Mouse (Mus musculus): ENCODE measurements at regions not wholly inside any gene's neighbourhood (a gene's known extent, or its start where the extent isn't known, plus 50 kb on each side); places are given as distances from the start of the nearest gene placed in this dataset.

DNA sequence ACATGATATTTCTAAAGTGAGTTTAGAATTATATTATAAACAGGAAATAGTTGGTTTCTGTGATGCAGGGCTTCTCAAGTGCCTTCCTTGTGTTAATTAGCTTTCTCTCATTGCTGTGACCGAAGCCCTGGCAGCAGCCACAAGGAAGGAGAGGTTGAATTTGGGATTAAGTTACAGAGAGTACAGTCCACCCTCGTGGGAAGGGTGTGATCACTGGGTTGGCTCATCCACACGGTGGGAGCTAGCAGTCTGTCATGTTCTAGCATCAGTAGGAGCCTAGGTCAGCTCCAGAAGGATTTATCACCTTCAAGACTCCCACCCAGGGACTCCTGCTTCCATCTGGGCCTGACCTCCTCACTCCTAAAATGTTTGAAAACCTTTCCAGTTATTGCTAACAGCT lies 78.9 kb downstream of the Ccdc54 start:
- no peaks in the 10 kb centered on the region for H3K36me3 ChIP-seq (replicated peaks in 1 of 2; ENCODE audit: control insufficient read depth in 1 of 2, insufficient read depth in 1 of 2, low read length in 1 of 2)
- no peak overlapping the region for H3K4me3 ChIP-seq (replicated peaks in 1 of 3; ENCODE audit: low read depth in 2 of 3, low read length in 2 of 3, poor library complexity in 1 of 3)
- H3K4me1 ChIP-seq (ENCODE audit: control insufficient read depth in 1 of 2, insufficient read depth in 2 of 2): no peaks in the 10 kb centered on the region
- DNase-seq (ENCODE audit: extremely low read depth): no peak
- no peak for TF ChIP-seq CHD1 (IDR thresholded peaks at IDR 0.05; ENCODE audit: low read depth, low read length)
- TF ChIP-seq POLR2AphosphoS2 (IDR thresholded peaks at IDR 0.05; ENCODE audit: low read depth, low read length): no peak
- no peak for TF ChIP-seq MYC (IDR thresholded peaks at IDR 0.05; ENCODE audit: low read depth, low read length)
- TF ChIP-seq MAZ (IDR thresholded peaks at IDR 0.05; ENCODE audit: low read depth, low read length): no peak
- no peak for TF ChIP-seq MAFK (IDR thresholded peaks at IDR 0.05; ENCODE audit: insufficient replicate concordance, low read length)
- TF ChIP-seq MEF2A (IDR thresholded peaks at IDR 0.05; ENCODE audit: borderline replicate concordance, low read depth, low read length): no peak
- no peak for TF ChIP-seq CTCF (conservative IDR thresholded peaks at IDR 0.05 in 1 of 2, IDR thresholded peaks at IDR 0.05 in 1 of 2; ENCODE audit: low read depth in 2 of 2, low read length in 2 of 2)
- no peak for TF ChIP-seq CHD2 (IDR thresholded peaks at IDR 0.05; ENCODE audit: low read length)
- no peak for TF ChIP-seq IRF4 (IDR thresholded peaks at IDR 0.05; ENCODE audit: low read depth, low read length)
- no peak for TF ChIP-seq RAD21 (IDR thresholded peaks at IDR 0.05; ENCODE audit: low read depth, low read length)
- TF ChIP-seq SMC3 (IDR thresholded peaks at IDR 0.05; ENCODE audit: low read depth, low read length): no peak
- TF ChIP-seq USF2 (conservative IDR thresholded peaks at IDR 0.05; ENCODE audit: low read depth, low read length): no peak
- no peak for TF ChIP-seq SIN3A (IDR thresholded peaks at IDR 0.05; ENCODE audit: low read length)
- no peak for TF ChIP-seq ZC3H11A (IDR thresholded peaks at IDR 0.05; ENCODE audit: low read depth, low read length)
- TF ChIP-seq ETS1 (conservative IDR thresholded peaks at IDR 0.05; ENCODE audit: low read depth, low read length): no peak
- no peak for TF ChIP-seq ZNF384 (IDR thresholded peaks at IDR 0.05; ENCODE audit: low read depth, low read length)
- TF ChIP-seq JUN (IDR thresholded peaks at IDR 0.05; ENCODE audit: insufficient read depth, low read depth, low read length): no peak
- no peak for TF ChIP-seq JUND (conservative IDR thresholded peaks at IDR 0.05; ENCODE audit: low read depth, low read length)
- H3K27ac ChIP-seq (ENCODE audit: insufficient read depth, low read depth): no peak overlapping the region
- in situ Hi-C loops (cut with MboI; ENCODE audit: low pct_ligation_motif_present, low pct_unique_long_range_greater_than_20kb, low sequenced_read_pairs) (loop anchor here (10.0 kb wide), 1 partner anchor 77 kb away; the partner anchor contains the start of gene Bbx), dilution Hi-C loops (cut with MboI; ENCODE audit: extremely low pct_ligation_motif_present, extremely low pct_unique_long_range_greater_than_20kb, low sequenced_read_pairs) (no loop called here)
- H3K79me2 ChIP-seq (replicated peaks; ENCODE audit: control insufficient read depth, extremely low read depth, insufficient read depth, poor library complexity, severe bottlenecking): no peaks in the 10 kb centered on the region
- no peaks in the 10 kb centered on the region for H3K9me3 ChIP-seq (replicated peaks; ENCODE audit: low read length)
- no peaks in the 10 kb centered on the region for H3K27me3 ChIP-seq (replicated peaks)
- H3K9ac ChIP-seq (ENCODE audit: insufficient read depth, low read depth): no peak overlapping the region
- H3K4me2 ChIP-seq (ENCODE audit: insufficient read depth, low read depth, poor library complexity, severe bottlenecking): no peak overlapping the region

DNA sequence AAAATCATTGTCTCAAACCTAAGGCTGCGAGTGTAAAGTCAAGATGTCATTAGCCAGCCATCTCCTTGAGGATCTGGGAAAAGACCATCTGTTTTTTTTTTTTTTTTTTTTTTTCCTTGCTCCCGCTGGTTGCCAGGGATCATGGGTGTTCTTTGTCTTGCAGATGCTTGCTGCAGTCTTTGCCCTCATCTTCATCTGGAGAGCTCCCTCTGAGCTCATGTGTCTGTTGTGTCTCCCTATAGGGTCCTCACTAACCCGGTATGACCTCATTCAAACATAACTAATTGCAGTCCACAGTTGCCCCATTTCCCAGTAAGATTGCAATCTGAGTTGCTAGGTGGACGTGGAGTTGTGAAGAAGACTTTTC lies 77.3 kb upstream of the Bbx start:
- no peak overlapping the region for H3K4me2 ChIP-seq (ENCODE audit: insufficient read depth, low read depth, poor library complexity, severe bottlenecking)
- no peak overlapping the region for H3K9ac ChIP-seq (ENCODE audit: insufficient read depth, low read depth)
- H3K36me3 ChIP-seq (replicated peaks in 1 of 2; ENCODE audit: control insufficient read depth in 1 of 2, insufficient read depth in 1 of 2, low read length in 1 of 2): no peaks in the 10 kb centered on the region
- H3K79me2 ChIP-seq (replicated peaks; ENCODE audit: control insufficient read depth, extremely low read depth, insufficient read depth, poor library complexity, severe bottlenecking): no peaks in the 10 kb centered on the region
- H3K4me3 ChIP-seq (replicated peaks in 1 of 3; ENCODE audit: low read depth in 2 of 3, low read length in 2 of 3, poor library complexity in 1 of 3): no peak overlapping the region
- H3K9me3 ChIP-seq (replicated peaks; ENCODE audit: low read length): no peaks in the 10 kb centered on the region
- TF ChIP-seq GABPA (IDR thresholded peaks at IDR 0.05; ENCODE audit: insufficient replicate concordance, low read depth, low read length): no peak
- no peak for TF ChIP-seq EP300 (IDR thresholded peaks at IDR 0.05; ENCODE audit: low read length)
- dilution Hi-C loops (cut with MboI; ENCODE audit: extremely low pct_ligation_motif_present, extremely low pct_unique_long_range_greater_than_20kb, low sequenced_read_pairs): no loop called here
- no peaks in the 10 kb centered on the region for H3K27me3 ChIP-seq (replicated peaks)
- in situ Hi-C loops (cut with MboI; ENCODE audit: low pct_ligation_motif_present, low pct_unique_long_range_greater_than_20kb, low sequenced_read_pairs): no loop called here
- no peak for DNase-seq (ENCODE audit: extremely low read depth)
- H3K27ac ChIP-seq (ENCODE audit: insufficient read depth, low read depth): no peak overlapping the region
- H3K4me1 ChIP-seq (ENCODE audit: control insufficient read depth in 1 of 2, insufficient read depth in 2 of 2): no peaks in the 10 kb centered on the region

All from CH12.LX (cell line).